Mouse (Mus musculus): ENCODE results near the gene Eif4a1.

GRCm38 (mm10) chr11:69685526-69686148 is 13.4 kb upstream of the Eif4a1 start, which contains the start of gene Tnfsf13:
- TF ChIP-seq CTCF (IDR thresholded peaks at IDR 0.05; ENCODE audit: control insufficient read depth, insufficient read depth, insufficient replicate concordance, low read depth, low read length) (no peak), POLR2A (IDR thresholded peaks at IDR 0.05; ENCODE audit: control insufficient read depth, low read depth, low read length) (peak; percentile 42; the same call in 1 of the 2 replicates)
